Mouse (Mus musculus) leukemia stem cell, adult 10-12 weeks (primary cell): ENCODE data around the gene Gm16430. TPM values are rescaled to one million over a fixed set of nuclear protein-coding genes. Genes with fewer than 3 reads are reported as not detected.

ENCODE experiments used
- polyA plus RNA-seq: library from polyadenylated mRNA; stranded (reverse); fragments of >175 nt; gene quantifications from 2 replicates; pipeline ENCODE4 v1.2.3, GENCODE M21; 2012; ENCODE audit warnings: low replicate concordance

The Gm16430 gene
- not detected in 2 replicates for polyA plus RNA-seq

DNA sequence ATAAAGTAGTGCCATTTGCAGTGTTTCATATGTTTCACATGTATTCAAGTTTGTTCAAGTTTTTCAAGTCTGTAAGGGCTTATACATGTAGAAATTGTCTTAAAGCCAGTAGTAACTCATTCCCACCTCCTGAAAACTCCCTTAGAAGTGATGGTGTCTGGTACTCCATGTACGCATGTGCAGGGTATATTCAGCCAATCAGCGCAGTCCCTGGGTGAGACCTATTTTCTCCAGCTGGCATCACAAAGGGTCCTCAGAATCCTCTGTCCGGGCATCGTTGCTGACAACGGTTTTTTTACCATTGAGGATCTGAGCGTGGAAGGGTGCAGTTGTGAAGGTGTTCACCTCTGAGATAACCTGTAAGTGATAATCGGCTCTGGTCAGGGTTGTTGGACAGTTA, at the start of gene Gm16430:
Gene Gm16430, plus strand, starts transcription at position 301 of the 400 bp plus-strand sequence.

Other genes with a start within 250 kb of the Gm16430 start
- not detected in 2 replicates for gene Gm16405, start 91.0 kb upstream of the Gm16430 start, polyA plus RNA-seq